Mouse (Mus musculus) embryonic facial prominence, embryonic 12.5 days (tissue): ENCODE results near the gene Foxe3. TPM values are rescaled to one million over a fixed set of nuclear protein-coding genes. Genes with fewer than 3 reads are reported as not detected.
"Not testable (repeated sequence)": the region's sequence is repeated elsewhere in the genome, so short reads cannot be mapped to it uniquely, and the experiment has no call there.

ENCODE experiments used
- ATAC-seq: fragments of 200-750 bp; cut with Nextera tagmentation; 2 replicates; pipeline ENCODE4 v1.8.0; 2017; ENCODE audit not compliant: insufficient number of reproducible peaks, insufficient read depth, low FRiP score, low TSS enrichment
- H3K27ac ChIP-seq: fragments of 300-500 bp; sonication (generic); 2 replicates; pipeline ENCODE4 v1.5.1; 2016; ENCODE audit warnings: mild to moderate bottlenecking
- H3K27me3 ChIP-seq: fragments of 300-500 bp; sonication (generic); 2 replicates; pipeline ENCODE4 v1.6.1; 2016; ENCODE audit warnings: mild to moderate bottlenecking, moderate library complexity
- H3K36me3 ChIP-seq: fragments of 300-500 bp; sonication (generic); 2 replicates; pipeline ENCODE4 v1.6.1; 2016; ENCODE audit warnings: mild to moderate bottlenecking
- H3K4me1 ChIP-seq: fragments of 300-500 bp; sonication (generic); 2 replicates; pipeline ENCODE4 v1.6.1; 2016
- H3K4me2 ChIP-seq: fragments of 300-500 bp; sonication (generic); replicated peaks from 2 replicates; pipeline ENCODE4 v1.6.1; 2016; ENCODE audit warnings: mild to moderate bottlenecking, moderate library complexity
- H3K4me3 ChIP-seq: fragments of 300-500 bp; sonication (generic); 2 replicates; pipeline ENCODE4 v1.5.1; 2016; ENCODE audit warnings: mild to moderate bottlenecking
- H3K9ac ChIP-seq: fragments of 300-500 bp; sonication (generic); 2 replicates; pipeline ENCODE4 v1.6.1; 2016; ENCODE audit warnings: mild to moderate bottlenecking, moderate library complexity
- H3K9me3 ChIP-seq: fragments of 300-500 bp; sonication (generic); 2 replicates; pipeline ENCODE4 v1.6.1; 2016; ENCODE audit warnings: mild to moderate bottlenecking, moderate library complexity
- WGBS: fragments of 180-500 bp; shearing (Covaris S2); methylation state at CpG from one replicate; pipeline ENCODE4 v1.1.7; 2016; 5-methylcytosine and 5-hydroxymethylcytosine counted together
- polyA plus RNA-seq: library from polyadenylated mRNA; unstranded; fragments of >200 nt; fragmentation: Nextera tagmentation; extraction: Ambion mirVana; gene quantifications from 2 replicates; pipeline ENCODE4 v1.2.1, GENCODE M21; 2016

Gene Foxe3
- polyA plus RNA-seq, result 0.27 and 1.5 TPM in 2 replicates

DNA sequence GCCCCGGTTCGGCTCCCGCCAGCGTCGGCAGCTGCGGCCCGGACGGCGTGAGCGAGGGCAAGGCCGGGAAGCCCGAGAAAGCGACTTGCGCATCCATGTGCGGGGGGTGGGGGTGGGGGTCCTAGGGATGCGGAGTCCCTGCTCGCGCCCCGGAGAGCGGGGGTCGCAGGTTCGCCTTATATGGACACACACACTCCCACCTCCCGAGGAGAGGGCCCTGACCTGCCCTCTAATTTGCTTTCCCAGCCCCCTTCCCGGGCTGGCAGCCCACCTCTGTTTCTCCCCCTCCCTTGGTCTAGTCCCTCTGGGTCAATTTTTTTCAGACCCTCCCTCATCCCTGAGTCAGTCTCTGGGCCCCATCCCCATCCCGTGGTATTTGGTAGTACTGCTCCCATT, at the start of gene Foxe3:
Gene Foxe3 (minus strand): TSS at position 97 of the 396 bp plus-strand sequence.
- no peaks in the 10 kb centered on the region for H3K36me3 ChIP-seq
- peak within 1 kb of the TSS; percentile 76 for H3K4me2 ChIP-seq
- no peaks in the 10 kb centered on the region for H3K9me3 ChIP-seq
- H3K27me3 ChIP-seq, result peaks cover 84% of the 10 kb centered on the region
- no peak within 1 kb of the TSS for H3K27ac ChIP-seq
- ATAC-seq, result no peak
- peak within 1 kb of the TSS; percentile 40 for H3K9ac ChIP-seq
- 1% methylated on average over 24 of the region's 25 CpGs for WGBS
- peak within 1 kb of the TSS; percentile 44 for H3K4me3 ChIP-seq
- H3K4me1 ChIP-seq, result peaks cover 14% of the 10 kb centered on the region; the same call in 1 of the 2 replicates

DNA sequence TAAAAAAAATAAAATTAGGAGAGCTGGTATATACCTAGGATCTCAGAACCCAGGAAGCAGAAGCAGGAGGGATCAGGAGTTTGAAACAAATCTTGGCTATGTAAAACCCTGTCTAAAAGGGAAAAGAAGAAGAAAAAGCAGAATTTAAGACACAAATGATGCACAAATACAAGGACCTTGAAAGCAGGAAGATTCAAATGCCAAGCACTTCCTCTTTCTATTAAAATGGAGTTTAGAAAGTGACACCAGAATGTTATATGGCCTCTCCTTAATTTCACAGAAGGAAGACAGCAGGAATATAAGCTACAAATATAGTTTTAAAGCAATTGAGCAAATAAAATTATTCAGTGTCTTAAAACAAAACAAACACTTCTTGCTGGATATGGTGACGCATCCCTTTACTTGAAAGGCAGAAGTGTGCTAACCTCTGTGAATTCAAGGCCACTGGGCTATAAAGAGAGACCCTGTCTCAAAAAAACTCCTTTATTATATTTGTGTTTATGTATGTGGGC, 47.5 kb upstream of the Foxe3 start:
- Histone ChIP-seq H3K36me3 (0 out of 2 replicates have a peak, but pooled peaks cover under 1% of the 10 kb centered on the region), H3K9me3 (no peaks in the 10 kb centered on the region), H3K27ac (no peak overlapping the region), H3K4me3 (no peak overlapping the region), H3K4me1 (no peaks in the 10 kb centered on the region), H3K4me2 (no peak overlapping the region), H3K9ac (no peak overlapping the region), H3K27me3 (no peaks in the 10 kb centered on the region)
- 88% methylated on average over 1 of the region's 1 CpGs for WGBS
- ATAC-seq, result no peak

DNA sequence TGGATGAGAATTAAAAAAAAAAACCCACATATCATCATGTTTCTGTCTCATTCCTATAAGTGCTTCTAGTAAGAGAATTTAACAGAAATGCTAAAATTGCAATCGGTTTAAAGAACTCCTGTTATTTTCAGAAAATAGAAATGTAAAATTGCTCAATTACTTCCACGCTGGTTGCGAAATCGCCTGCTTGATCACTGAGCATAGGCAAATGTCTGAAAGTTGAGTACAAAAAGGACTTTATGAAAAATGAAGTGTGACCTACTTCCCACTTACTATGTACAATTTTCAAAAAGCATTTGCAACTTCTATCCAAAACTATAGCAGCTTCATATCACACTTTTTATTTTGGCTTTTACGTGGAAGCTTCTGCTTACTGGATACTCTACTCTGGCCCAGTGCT, 44.9 kb upstream of the Foxe3 start:
- Histone ChIP-seq H3K9me3 (no peaks in the 10 kb centered on the region), H3K36me3 (peaks cover 22% of the 10 kb centered on the region), H3K27me3 (no peaks in the 10 kb centered on the region), H3K27ac (no peak overlapping the region), H3K4me1 (no peaks in the 10 kb centered on the region), H3K9ac (no peak overlapping the region), H3K4me2 (no peak overlapping the region), H3K4me3 (no peak overlapping the region)
- ATAC-seq, result no peak
- 91% methylated on average over 5 of the region's 5 CpGs for WGBS

DNA sequence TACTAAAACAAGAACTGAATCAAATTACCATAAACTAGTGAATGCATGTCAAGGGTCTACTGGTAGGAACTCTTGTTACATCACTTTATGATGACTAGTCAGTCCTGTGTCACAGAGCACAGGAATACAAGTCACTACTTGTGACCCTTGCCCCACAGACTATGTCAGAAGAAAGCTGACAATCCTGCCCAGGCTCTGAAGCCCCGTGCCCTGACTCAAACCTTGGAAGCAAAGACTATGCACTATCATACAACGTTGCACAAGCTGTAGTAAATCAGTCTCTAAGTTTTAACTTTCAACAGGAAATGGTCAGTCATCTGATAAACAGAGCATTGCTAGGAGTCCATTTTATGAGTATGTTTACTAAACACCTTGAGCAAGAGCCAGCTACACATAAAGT, 35.1 kb upstream of the Foxe3 start:
- H3K4me2 ChIP-seq, ATAC-seq, H3K9me3 ChIP-seq, H3K27me3 ChIP-seq, H3K9ac ChIP-seq, H3K27ac ChIP-seq, H3K4me1 ChIP-seq, H3K4me3 ChIP-seq: not testable (repeated sequence)
- peaks cover 42% of the 10 kb centered on the region for H3K36me3 ChIP-seq
- 88% methylated on average over 2 of the region's 2 CpGs for WGBS

DNA sequence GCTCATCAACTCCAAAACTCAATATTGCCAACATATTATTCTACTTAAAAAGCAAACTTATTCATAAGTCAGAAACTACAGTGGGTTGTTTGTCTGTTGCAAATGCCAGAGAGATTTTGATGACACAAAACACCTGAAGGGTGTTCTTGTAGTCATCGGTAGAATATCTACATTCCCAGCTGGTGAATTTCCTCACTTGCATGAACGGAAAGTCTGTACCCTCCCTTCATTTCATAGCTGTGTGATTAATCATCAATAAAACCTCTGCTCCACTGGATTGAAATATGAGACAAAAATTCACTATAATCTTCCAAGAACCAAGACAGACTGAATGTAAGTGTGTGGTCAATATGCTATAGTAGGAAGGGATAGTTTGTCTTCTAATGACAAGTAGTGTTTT, 33.7 kb upstream of the Foxe3 start:
- Histone ChIP-seq H3K4me2 (no peak overlapping the region), H3K27me3 (no peaks in the 10 kb centered on the region), H3K36me3 (peaks cover 28% of the 10 kb centered on the region), H3K4me3 (no peak overlapping the region), H3K27ac (no peak overlapping the region), H3K9ac (no peak overlapping the region), H3K4me1 (no peaks in the 10 kb centered on the region), H3K9me3 (no peaks in the 10 kb centered on the region)
- WGBS, result 92% methylated on average over 2 of the region's 2 CpGs
- no peak for ATAC-seq

DNA sequence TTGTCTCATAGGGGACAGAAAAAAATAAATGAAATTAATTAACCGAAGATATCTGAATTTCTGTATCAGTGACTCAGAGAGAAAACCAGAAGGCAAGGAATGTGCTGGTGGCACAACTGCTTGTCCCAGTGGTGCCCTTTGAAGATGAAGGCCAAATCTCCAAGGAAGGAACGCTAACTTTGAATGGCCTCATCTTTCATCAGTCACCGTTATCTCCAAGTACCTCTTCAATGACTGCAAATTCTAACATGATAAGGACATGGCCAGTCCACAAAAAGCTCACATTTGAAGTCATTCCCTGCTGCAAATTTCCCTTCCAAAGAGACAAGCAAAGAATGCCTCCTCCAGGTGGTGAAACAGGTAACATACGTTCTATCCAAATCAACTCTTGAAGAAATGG, 33.0 kb upstream of the Foxe3 start:
- no peaks in the 10 kb centered on the region for H3K4me1 ChIP-seq
- H3K9me3 ChIP-seq, result no peaks in the 10 kb centered on the region
- WGBS, result 97% methylated on average over 4 of the region's 4 CpGs
- peaks cover 22% of the 10 kb centered on the region for H3K36me3 ChIP-seq
- ATAC-seq, result no peak
- H3K9ac ChIP-seq, result no peak overlapping the region
- H3K27me3 ChIP-seq, result no peaks in the 10 kb centered on the region
- no peak overlapping the region for H3K4me3 ChIP-seq
- no peak overlapping the region for H3K4me2 ChIP-seq
- H3K27ac ChIP-seq, result no peak overlapping the region

DNA sequence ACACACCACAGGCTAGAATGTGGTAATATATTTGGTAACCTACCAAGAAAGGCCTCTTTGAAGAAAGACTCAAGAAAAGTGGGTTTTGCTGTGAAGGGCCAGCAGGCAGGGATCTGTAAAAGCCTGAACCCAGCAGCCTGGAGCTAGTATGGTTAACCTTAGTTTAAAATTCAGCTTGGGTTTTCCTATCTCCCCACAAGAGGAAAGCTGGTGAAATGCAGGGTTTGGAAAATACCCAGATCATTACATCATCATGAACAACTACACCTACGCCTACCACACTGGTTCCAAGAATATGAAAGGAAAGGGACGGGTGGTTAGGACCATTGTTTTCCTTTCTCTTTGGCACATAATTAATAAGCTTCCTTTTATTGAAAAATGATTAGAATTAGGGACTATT, 32.4 kb upstream of the Foxe3 start:
- WGBS, result 88% methylated on average over 2 of the region's 2 CpGs
- H3K27ac ChIP-seq, result no peak overlapping the region
- peaks cover 22% of the 10 kb centered on the region for H3K36me3 ChIP-seq
- H3K9me3 ChIP-seq, result no peaks in the 10 kb centered on the region
- no peak for ATAC-seq
- no peaks in the 10 kb centered on the region for H3K4me1 ChIP-seq
- H3K27me3 ChIP-seq, result no peaks in the 10 kb centered on the region
- H3K9ac ChIP-seq, result no peak overlapping the region
- H3K4me2 ChIP-seq, result no peak overlapping the region
- no peak overlapping the region for H3K4me3 ChIP-seq

DNA sequence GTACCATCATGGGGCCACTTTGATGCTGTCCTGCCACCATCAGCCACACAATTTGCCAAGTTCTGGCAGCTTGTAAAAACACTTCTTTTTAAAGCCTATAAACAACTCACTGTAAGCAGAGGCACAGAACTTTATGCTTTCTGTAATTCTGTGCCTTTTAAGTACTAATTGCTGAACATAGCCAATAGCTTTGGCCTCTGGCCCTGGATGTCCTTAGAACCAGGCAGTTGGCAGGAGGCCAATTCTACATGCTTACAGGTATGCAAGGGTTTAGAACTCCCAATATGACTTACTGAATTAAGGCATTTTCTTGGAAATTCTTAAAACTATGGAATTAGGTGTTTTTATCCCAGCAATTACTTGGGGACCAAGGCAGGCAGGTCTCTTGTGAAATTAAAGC, 31.6 kb upstream of the Foxe3 start:
- Histone ChIP-seq H3K27ac (no peak overlapping the region), H3K4me1 (no peaks in the 10 kb centered on the region), H3K9ac (no peak overlapping the region), H3K36me3 (peaks cover 14% of the 10 kb centered on the region), H3K4me2 (no peak overlapping the region), H3K27me3 (no peaks in the 10 kb centered on the region), H3K4me3 (no peak overlapping the region), H3K9me3 (no peaks in the 10 kb centered on the region)
- no peak for ATAC-seq

DNA sequence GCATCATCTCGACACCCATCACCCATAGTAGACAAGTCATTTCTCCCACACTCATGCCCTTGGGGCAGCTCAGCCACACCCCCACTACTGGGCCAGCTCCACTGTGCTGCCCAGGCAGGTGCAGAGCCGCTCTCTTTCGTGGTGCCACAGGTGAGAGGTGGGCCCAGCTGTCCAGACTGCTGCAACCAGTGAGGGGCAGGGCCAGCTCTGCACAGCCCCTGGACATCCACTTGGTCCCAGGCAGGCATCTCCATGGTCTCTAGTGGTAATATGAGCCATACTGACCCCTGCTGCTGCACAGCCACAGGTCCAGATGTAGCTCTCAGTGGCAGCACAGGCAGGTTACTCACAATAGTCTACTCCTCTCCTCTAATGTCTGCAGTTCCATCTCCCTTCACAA, 27.4 kb upstream of the Foxe3 start:
- peaks cover 4% of the 10 kb centered on the region for H3K27me3 ChIP-seq
- H3K4me2 ChIP-seq, result no peak overlapping the region
- H3K4me1 ChIP-seq, result no peaks in the 10 kb centered on the region
- H3K36me3 ChIP-seq, result no peaks in the 10 kb centered on the region
- no peak overlapping the region for H3K9ac ChIP-seq
- no peak overlapping the region for H3K4me3 ChIP-seq
- ATAC-seq, result peak; percentile 74
- 76% methylated on average over 3 of the region's 3 CpGs for WGBS
- H3K9me3 ChIP-seq, result no peaks in the 10 kb centered on the region
- no peak overlapping the region for H3K27ac ChIP-seq

DNA sequence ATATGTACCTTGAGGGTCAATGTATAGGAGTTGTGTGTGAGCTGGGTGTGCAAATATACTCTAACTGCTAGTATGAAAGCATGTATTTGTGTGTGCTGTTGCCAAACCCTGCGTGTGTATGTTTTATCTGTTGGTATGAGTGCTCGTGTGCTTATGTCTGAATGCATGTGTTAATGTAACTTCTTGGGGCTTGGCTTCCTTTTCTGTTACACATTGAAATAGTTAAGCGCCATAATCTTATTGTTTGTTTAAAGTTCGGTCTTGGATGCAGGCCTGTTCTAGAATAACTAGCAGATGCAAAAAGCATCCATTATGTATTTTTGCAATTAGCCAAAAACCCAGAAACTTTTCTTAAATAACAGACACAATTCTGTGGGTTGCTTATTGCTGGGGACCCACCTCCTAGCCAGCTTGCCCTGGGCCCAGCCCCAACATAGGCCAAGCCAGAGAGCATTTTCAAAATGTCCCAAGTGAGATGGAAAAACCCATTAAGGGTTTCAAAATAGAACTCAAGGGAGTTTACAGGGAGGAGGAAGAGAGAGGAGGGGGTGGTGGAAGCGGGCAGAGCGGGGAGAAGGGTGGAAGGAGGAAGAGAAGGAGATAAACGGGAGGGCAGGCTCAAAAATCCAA, 22.2 kb upstream of the Foxe3 start:
- Histone ChIP-seq H3K27ac (no peak overlapping the region), H3K9me3 (no peaks in the 10 kb centered on the region), H3K9ac (no peak overlapping the region), H3K4me3 (no peak overlapping the region), H3K4me1 (0 out of 2 replicates have a peak, but pooled peaks cover 5% of the 10 kb centered on the region), H3K4me2 (no peak overlapping the region), H3K27me3 (peaks cover 36% of the 10 kb centered on the region), H3K36me3 (no peaks in the 10 kb centered on the region)
- 53% methylated on average over 7 of the region's 7 CpGs for WGBS
- no peak for ATAC-seq

DNA sequence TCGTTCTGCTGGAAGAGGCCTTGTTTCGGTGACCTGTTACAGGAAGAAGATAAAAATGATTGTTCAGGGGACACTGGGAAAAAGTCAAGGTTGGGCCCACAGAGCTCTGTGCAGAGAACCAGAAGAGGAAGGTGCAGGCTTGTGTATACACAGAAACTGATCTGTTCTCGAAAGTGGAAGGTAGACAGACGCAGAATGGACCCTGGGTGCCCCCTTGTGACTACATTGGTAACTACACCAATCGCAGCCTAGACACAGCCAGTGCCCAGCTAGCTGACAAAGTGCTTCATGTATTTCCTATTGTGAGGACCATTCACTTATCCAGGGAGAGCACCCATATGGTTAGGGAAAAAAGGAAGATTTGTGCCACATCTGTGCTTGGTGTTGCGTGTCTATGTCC, 21.6 kb upstream of the Foxe3 start:
- Histone ChIP-seq H3K9me3 (no peaks in the 10 kb centered on the region), H3K4me3 (no peak overlapping the region), H3K4me1 (0 out of 2 replicates have a peak, but pooled peaks cover 5% of the 10 kb centered on the region), H3K27me3 (peaks cover 36% of the 10 kb centered on the region), H3K27ac (no peak overlapping the region), H3K36me3 (no peaks in the 10 kb centered on the region), H3K4me2 (no peak overlapping the region), H3K9ac (no peak overlapping the region)
- ATAC-seq, result peak; percentile 86
- 24% methylated on average over 6 of the region's 6 CpGs for WGBS

DNA sequence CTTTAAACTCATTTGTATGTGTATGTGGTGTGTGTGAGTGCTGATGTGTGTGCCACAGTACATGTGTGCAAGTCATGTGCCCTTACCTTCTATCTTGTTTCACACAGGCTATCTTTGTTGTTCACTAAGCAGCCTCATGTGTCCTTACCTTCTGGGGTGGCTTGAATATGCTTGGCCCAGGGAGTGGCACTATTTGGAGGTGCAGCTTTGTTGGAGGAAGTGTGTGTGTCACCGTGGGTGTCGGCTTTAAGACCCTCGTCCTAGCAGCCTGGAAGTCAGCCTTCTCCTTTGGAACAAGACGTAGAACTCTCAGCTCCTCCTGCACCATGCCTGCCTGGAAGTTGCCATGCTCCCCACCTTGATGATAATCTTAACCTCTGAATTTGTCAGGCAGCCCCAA, 20.6 kb upstream of the Foxe3 start:
- no peak overlapping the region for H3K4me2 ChIP-seq
- H3K27me3 ChIP-seq, result peaks cover 36% of the 10 kb centered on the region
- H3K36me3 ChIP-seq, result no peaks in the 10 kb centered on the region
- H3K9me3 ChIP-seq, result no peaks in the 10 kb centered on the region
- no peak for ATAC-seq
- H3K9ac ChIP-seq, result no peak overlapping the region
- H3K4me1 ChIP-seq, result peaks cover 8% of the 10 kb centered on the region; the same call in 1 of the 2 replicates
- no peak overlapping the region for H3K4me3 ChIP-seq
- H3K27ac ChIP-seq, result no peak overlapping the region
- 92% methylated on average over 4 of the region's 4 CpGs for WGBS
